Mouse (Mus musculus) MEL (cell line): ENCODE measurements around the gene Zbtb7a. TPM values are rescaled to one million over a fixed set of nuclear protein-coding genes. Genes with fewer than 3 reads are reported as not detected.

Experiments used
- DNase-seq: peaks from one replicate; pipeline ENCODE4 v3.0.0; 2011; ENCODE audit warnings: low read depth, low spot score
- H3K27ac ChIP-seq: 2 replicates; pipeline ENCODE4 v1.5.1; 2012; ENCODE audit warnings: low read depth, mild to moderate bottlenecking, control low read depth, low read length, moderate library complexity; ENCODE audit not compliant: control insufficient read depth
- H3K27me3 ChIP-seq, 2 experiments: fragments of 150-350 bp in 1 of 2; sonication (generic) in 1 of 2; 2 replicates each; pipeline ENCODE4 v1.6.1; 2012; ENCODE audit warnings: low read length in 2 of 2, mild to moderate bottlenecking in 2 of 2, improper control_type of control experiment in 1 of 2, moderate library complexity in 1 of 2; ENCODE audit not compliant: insufficient read depth in 2 of 2, control insufficient read depth in 1 of 2
- H3K36me3 ChIP-seq, 2 experiments: 2 replicates each; pipeline ENCODE4 v1.6.1; 2012 to 2014; ENCODE audit warnings: low read length in 2 of 2, improper control_type of control experiment in 1 of 2, inconsistent platforms in 1 of 2, mild to moderate bottlenecking in 1 of 2; ENCODE audit not compliant: insufficient read depth in 2 of 2, control insufficient read depth in 1 of 2
- H3K4me1 ChIP-seq, 2 experiments: fragments of 150-350 bp in 1 of 2; sonication (generic) in 1 of 2; 2 replicates each; pipeline ENCODE4 v1.6.1; 2012; ENCODE audit warnings: low read length in 2 of 2, improper control_type of control experiment in 1 of 2, mild to moderate bottlenecking in 1 of 2; ENCODE audit not compliant: insufficient read depth in 2 of 2, control insufficient read depth in 1 of 2
- H3K4me3 ChIP-seq, 2 experiments: fragments of 150-350 bp in 1 of 2; sonication (generic) in 1 of 2; 2 replicates each; pipeline ENCODE4 v1.5.1; 2012; ENCODE audit warnings: low read depth in 2 of 2, low read length in 2 of 2, mild to moderate bottlenecking in 2 of 2, moderate library complexity in 2 of 2, control low read depth in 1 of 2, improper control_type of control experiment in 1 of 2; ENCODE audit not compliant: control insufficient read depth in 1 of 2, insufficient read depth in 1 of 2
- H3K79me2 ChIP-seq: 2 replicates; pipeline ENCODE4 v1.6.1; 2012; ENCODE audit warnings: mild to moderate bottlenecking, low read length, moderate library complexity; ENCODE audit not compliant: control insufficient read depth, poor library complexity, insufficient read depth
- H3K9ac ChIP-seq: 2 replicates; pipeline ENCODE4 v1.6.1; 2012; ENCODE audit warnings: low read depth, mild to moderate bottlenecking, control low read depth, low read length, moderate library complexity; ENCODE audit not compliant: control insufficient read depth, poor library complexity, severe bottlenecking
- H3K9me3 ChIP-seq: fragments of 150-350 bp; sonication (generic); replicated peaks from 2 replicates; pipeline ENCODE4 v1.6.1; 2012; ENCODE audit warnings: mild to moderate bottlenecking, low read length, improper control_type of control experiment, moderate library complexity; ENCODE audit not compliant: insufficient read depth
- BHLHE40 ChIP-seq: IDR thresholded peaks from 2 replicates; pipeline ENCODE4 v1.6.1; 2012; ENCODE audit warnings: low read depth, mild to moderate bottlenecking, inconsistent platforms, low read length, improper control_type of control experiment, borderline replicate concordance
- CTCF ChIP-seq, 3 experiments: IDR thresholded peaks in 2 of 3; conservative IDR thresholded peaks in 1 of 3; 2 replicates each; pipeline ENCODE4 v1.5.1; 2011 to 2012; ENCODE audit warnings: low read length in 3 of 3, low read depth in 2 of 3, mild to moderate bottlenecking in 2 of 3, improper control_type of control experiment in 1 of 3, inconsistent platforms in 1 of 3, mixed read lengths in 1 of 3, moderate library complexity in 1 of 3; ENCODE audit not compliant: control insufficient read depth in 1 of 3, insufficient read depth in 1 of 3, poor library complexity in 1 of 3, severe bottlenecking in 1 of 3
- ELF1 ChIP-seq: IDR thresholded peaks from 2 replicates; pipeline ENCODE4 v1.6.1; 2014; ENCODE audit warnings: low read depth, mild to moderate bottlenecking, inconsistent platforms, low read length, improper control_type of control experiment, moderate library complexity
- ETS1 ChIP-seq: IDR thresholded peaks from 2 replicates; pipeline ENCODE4 v1.6.1; 2012; ENCODE audit warnings: low read depth, mild to moderate bottlenecking, inconsistent platforms, low read length, improper control_type of control experiment, moderate library complexity
- GABPA ChIP-seq: IDR thresholded peaks from 2 replicates; pipeline ENCODE4 v1.6.1; 2012; ENCODE audit warnings: low read depth, mild to moderate bottlenecking, inconsistent platforms, low read length, improper control_type of control experiment, moderate library complexity
- GATA1 ChIP-seq: IDR thresholded peaks from 2 replicates; pipeline ENCODE4 v1.6.1; 2011; ENCODE audit warnings: low read depth, low read length, improper control_type of control experiment
- HCFC1 ChIP-seq: IDR thresholded peaks from 2 replicates; pipeline ENCODE4 v1.6.1; 2012; ENCODE audit warnings: low read depth, mild to moderate bottlenecking, inconsistent platforms, low read length, improper control_type of control experiment, moderate library complexity
- MAFK ChIP-seq: IDR thresholded peaks from 2 replicates; pipeline ENCODE4 v1.6.1; 2011; ENCODE audit warnings: low read depth, mild to moderate bottlenecking, low read length, improper control_type of control experiment, borderline replicate concordance
- MAX ChIP-seq: IDR thresholded peaks from 2 replicates; pipeline ENCODE4 v1.6.1; 2011; ENCODE audit warnings: low read length, improper control_type of control experiment
- MAZ ChIP-seq: IDR thresholded peaks from 2 replicates; pipeline ENCODE4 v1.6.1; 2012; ENCODE audit warnings: low read depth, mild to moderate bottlenecking, inconsistent platforms, low read length, improper control_type of control experiment
- MEF2A ChIP-seq: IDR thresholded peaks from 2 replicates; pipeline ENCODE4 v1.6.1; 2014; ENCODE audit warnings: low read depth, mild to moderate bottlenecking, inconsistent platforms, low read length, improper control_type of control experiment; ENCODE audit not compliant: poor library complexity, insufficient replicate concordance, severe bottlenecking; ENCODE audit errors: extremely low read depth
- MXI1 ChIP-seq: IDR thresholded peaks from 2 replicates; pipeline ENCODE4 v1.6.1; 2011; ENCODE audit warnings: mild to moderate bottlenecking, low read depth, low read length, improper control_type of control experiment
- MYB ChIP-seq: IDR thresholded peaks from 2 replicates; pipeline ENCODE4 v1.6.1; 2011; ENCODE audit warnings: mild to moderate bottlenecking, low read depth, low read length, improper control_type of control experiment
- MYC ChIP-seq: IDR thresholded peaks from 2 replicates; pipeline ENCODE4 v1.6.1; 2011; ENCODE audit warnings: low read depth, mild to moderate bottlenecking, low read length, improper control_type of control experiment, moderate library complexity
- NRF1 ChIP-seq: IDR thresholded peaks from 2 replicates; pipeline ENCODE4 v1.6.1; 2014; ENCODE audit warnings: low read depth, mild to moderate bottlenecking, inconsistent platforms, low read length, improper control_type of control experiment, moderate library complexity; ENCODE audit not compliant: poor library complexity, insufficient read depth, severe bottlenecking
- POLR2A ChIP-seq, 2 experiments: IDR thresholded peaks; 2 replicates each; pipeline ENCODE4 v1.6.1; 2011 to 2012; ENCODE audit warnings: low read length in 2 of 2, mild to moderate bottlenecking in 2 of 2, control low read depth in 1 of 2, improper control_type of control experiment in 1 of 2, low read depth in 1 of 2, moderate library complexity in 1 of 2; ENCODE audit not compliant: control insufficient read depth in 1 of 2, insufficient read depth in 1 of 2, poor library complexity in 1 of 2
- RAD21 ChIP-seq: IDR thresholded peaks from 2 replicates; pipeline ENCODE4 v1.6.1; 2011; ENCODE audit warnings: mild to moderate bottlenecking, low read depth, low read length, improper control_type of control experiment
- SIN3A ChIP-seq: IDR thresholded peaks from 2 replicates; pipeline ENCODE4 v1.6.1; 2012; ENCODE audit warnings: low read length, improper control_type of control experiment, inconsistent platforms
- SMC3 ChIP-seq: IDR thresholded peaks from 2 replicates; pipeline ENCODE4 v1.6.1; 2011; ENCODE audit warnings: low read depth, low read length, improper control_type of control experiment
- TCF12 ChIP-seq: IDR thresholded peaks from 2 replicates; pipeline ENCODE4 v1.6.1; 2014; ENCODE audit warnings: low read depth, mild to moderate bottlenecking, inconsistent platforms, low read length, improper control_type of control experiment, moderate library complexity
- UBTF ChIP-seq: IDR thresholded peaks from 2 replicates; pipeline ENCODE4 v1.6.1; 2012; ENCODE audit warnings: low read depth, mild to moderate bottlenecking, inconsistent platforms, low read length, improper control_type of control experiment, moderate library complexity, borderline replicate concordance; ENCODE audit not compliant: insufficient read depth
- USF1 ChIP-seq: IDR thresholded peaks from 2 replicates; pipeline ENCODE4 v1.6.1; 2014; ENCODE audit warnings: low read depth, mild to moderate bottlenecking, inconsistent platforms, low read length, improper control_type of control experiment, moderate library complexity
- USF2 ChIP-seq, 2 experiments: IDR thresholded peaks; 2 replicates each; pipeline ENCODE4 v1.6.1; 2011 to 2012; ENCODE audit warnings: improper control_type of control experiment in 2 of 2, low read length in 2 of 2, borderline replicate concordance in 1 of 2, inconsistent platforms in 1 of 2, low read depth in 1 of 2, mild to moderate bottlenecking in 1 of 2; ENCODE audit not compliant: insufficient read depth in 1 of 2
- ZC3H11A ChIP-seq: IDR thresholded peaks from 2 replicates; pipeline ENCODE4 v1.6.1; 2012; ENCODE audit warnings: low read depth, mild to moderate bottlenecking, inconsistent platforms, low read length, improper control_type of control experiment
- ZKSCAN1 ChIP-seq: IDR thresholded peaks from 2 replicates; pipeline ENCODE4 v1.6.1; 2012; ENCODE audit warnings: low read depth, mild to moderate bottlenecking, inconsistent platforms, low read length, improper control_type of control experiment, moderate library complexity
- ZMIZ1 ChIP-seq: IDR thresholded peaks from 2 replicates; pipeline ENCODE4 v1.6.1; 2012; ENCODE audit warnings: low read depth, mild to moderate bottlenecking, inconsistent platforms, low read length, improper control_type of control experiment, moderate library complexity
- ZNF384 ChIP-seq: IDR thresholded peaks from 2 replicates; pipeline ENCODE4 v1.6.1; 2012; ENCODE audit warnings: low read depth, mild to moderate bottlenecking, inconsistent platforms, low read length, improper control_type of control experiment
- polyA plus RNA-seq, 2 experiments: library from polyadenylated mRNA; stranded (reverse) in 1 of 2; unstranded in 1 of 2; fragments of >175 nt in 1 of 2; fragments of >200 nt in 1 of 2; gene quantifications; 2 replicates each; pipeline versions ENCODE4 v1.2.1 to v1.2.4; 2012; ENCODE audit warnings: low replicate concordance in 2 of 2, low read depth in 1 of 2; ENCODE audit not compliant: insufficient read length in 2 of 2, insufficient read depth in 1 of 2, missing spikeins in 1 of 2
- total RNA-seq: library from RNA; depleted of rRNA; stranded (reverse); fragments of 300-350 nt; gene quantifications from 2 replicates; pipeline ENCODE4 v1.2.3, GENCODE M21; 2012

Gene Zbtb7a
- total and polyA plus RNA-seq, 3 experiments = 25.3 to 45.4 (median 40.6) TPM

GRCm38 (mm10) chr10:81191342-81191982 is 56.4 kb downstream of the Zbtb7a start:
- DNase-seq = no peak
- Histone ChIP-seq H3K79me2 (peaks cover 3% of the 10 kb centered on the region; the same call in 1 of the 2 replicates), H3K27ac (no peak overlapping the region), H3K27me3 (no peaks in the 10 kb centered on the region), H3K9ac (peak overlapping the region; percentile 93; the same call in 1 of the 2 replicates)
- TF ChIP-seq TCF12 (no peak), SIN3A (no peak), ETS1 (no peak), ZKSCAN1 (no peak), MYB (no peak), SMC3 (no peak), MAZ (no peak), ZC3H11A (no peak), ELF1 (no peak), BHLHE40 (no peak), CTCF (IDR thresholded peaks at IDR 0.05 in 2 of 3, conservative IDR thresholded peaks at IDR 0.05 in 1 of 3; ENCODE audit: control insufficient read depth in 1 of 3, insufficient read depth in 1 of 3, low read depth in 2 of 3, low read length in 3 of 3, poor library complexity in 1 of 3, severe bottlenecking in 1 of 3) (no peak), UBTF (no peak), MAFK (no peak), RAD21 (no peak), GABPA (no peak), MYC (no peak), ZNF384 (no peak), ZMIZ1 (no peak), MEF2A (no peak)
- TF ChIP-seq, all 39 proteins: peak for 0
- Histone ChIP-seq H3K4me3 (no peak overlapping the region; a peak in 1 of 4 replicates), H3K9me3 (no peaks in the 10 kb centered on the region), H3K4me1 (peaks cover 0 to 14% of the 10 kb centered on the region in 2 experiments; a peak in 2 of 4 replicates), H3K36me3 (no peaks in the 10 kb centered on the region)

GRCm38 (mm10) chr10:81192270-81192967 is 57.4 kb downstream of the Zbtb7a start:
- DNase-seq = peak; percentile 92
- Histone ChIP-seq H3K9me3 (no peaks in the 10 kb centered on the region), H3K27ac (peak overlapping the region; percentile 82), H3K27me3 (no peaks in the 10 kb centered on the region), H3K36me3 (no peaks in the 10 kb centered on the region), H3K4me1 (peaks cover 0 to 14% of the 10 kb centered on the region in 2 experiments; a peak in 2 of 4 replicates), H3K9ac (peak overlapping the region; percentile 93), H3K4me3 (peak overlapping the region; percentile 46 to 62), H3K79me2 (peaks cover 3% of the 10 kb centered on the region; the same call in 1 of the 2 replicates)
- TF ChIP-seq NRF1 (peak; percentile 81), MXI1 (peak; percentile 52), USF2 (IDR thresholded peaks at IDR 0.05; ENCODE audit: borderline replicate concordance in 1 of 2, insufficient read depth in 1 of 2, low read depth in 1 of 2, low read length in 2 of 2) (no peak), MAX (peak; percentile 88), POLR2A (IDR thresholded peaks at IDR 0.05; ENCODE audit: control insufficient read depth in 1 of 2, insufficient read depth in 1 of 2, low read depth in 1 of 2, low read length in 2 of 2, poor library complexity in 1 of 2) (peak; percentile 81 to 92), TCF12 (peak; percentile 26), USF1 (peak; percentile 38; the same call in 1 of the 2 replicates), GATA1 (no peak), SIN3A (peak; percentile 47; the same call in 1 of the 2 replicates), ELF1 (peak; percentile 88), MAFK (no peak), ZNF384 (no peak), CTCF (IDR thresholded peaks at IDR 0.05 in 2 of 3, conservative IDR thresholded peaks at IDR 0.05 in 1 of 3; ENCODE audit: control insufficient read depth in 1 of 3, insufficient read depth in 1 of 3, low read depth in 2 of 3, low read length in 3 of 3, poor library complexity in 1 of 3, severe bottlenecking in 1 of 3) (no peak), HCFC1 (peak; percentile 67), MYB (peak; percentile 70), MAZ (peak; percentile 30; the same call in 1 of the 2 replicates), MYC (peak; percentile 67; the same call in 1 of the 2 replicates), ZMIZ1 (peak; percentile 79)
